Mouse (Mus musculus): ENCODE results near the gene Rxfp1.
"Not testable (repeated sequence)": the region's sequence is repeated elsewhere in the genome, so short reads cannot be mapped to it uniquely, and the experiment has no call there.

The Rxfp1 gene

DNA sequence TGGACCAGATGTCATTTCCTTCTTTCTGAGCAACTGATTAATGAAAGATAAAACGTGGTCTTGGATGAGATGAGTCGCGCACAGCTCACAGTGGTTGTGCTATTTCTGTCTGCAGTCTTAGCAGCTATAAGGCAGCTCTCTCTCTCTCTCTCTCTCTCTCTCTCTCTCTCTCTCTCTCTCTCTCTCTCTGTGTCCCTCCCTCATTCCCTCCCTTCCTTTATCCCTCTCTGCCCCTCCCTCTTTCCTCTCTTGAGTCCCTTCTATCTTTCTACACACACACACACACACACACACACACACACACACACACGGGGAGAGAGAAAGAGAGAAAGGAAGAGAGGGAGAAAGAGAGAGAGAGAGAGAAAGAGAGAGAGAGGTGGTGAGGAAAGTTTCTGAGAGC, at the start of gene Rxfp1:
TSS of gene Rxfp1 (minus strand) at position 101 of the 400 bp plus-strand sequence.
- no peak for DNase-seq

DNA sequence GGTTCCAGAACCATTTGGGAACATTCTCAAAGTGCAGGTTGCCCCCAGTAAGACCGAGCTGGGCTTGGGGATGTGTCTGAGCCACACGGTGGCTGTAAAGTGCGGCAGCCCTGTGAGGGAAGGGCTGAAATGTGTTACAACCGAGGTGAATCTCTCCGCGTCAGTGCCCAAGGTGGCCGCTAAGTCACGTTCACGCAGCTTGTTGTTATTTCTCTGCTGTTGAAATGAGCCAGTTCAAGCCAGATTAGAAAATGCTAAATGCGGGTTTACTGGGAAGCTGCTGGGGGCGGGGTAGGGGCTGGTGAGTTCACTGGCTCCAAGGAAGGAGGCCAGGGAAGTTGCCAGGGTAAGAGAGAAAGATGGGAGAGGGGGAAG, 46.7 kb upstream of the Rxfp1 start:
- DNase-seq: no peak

DNA sequence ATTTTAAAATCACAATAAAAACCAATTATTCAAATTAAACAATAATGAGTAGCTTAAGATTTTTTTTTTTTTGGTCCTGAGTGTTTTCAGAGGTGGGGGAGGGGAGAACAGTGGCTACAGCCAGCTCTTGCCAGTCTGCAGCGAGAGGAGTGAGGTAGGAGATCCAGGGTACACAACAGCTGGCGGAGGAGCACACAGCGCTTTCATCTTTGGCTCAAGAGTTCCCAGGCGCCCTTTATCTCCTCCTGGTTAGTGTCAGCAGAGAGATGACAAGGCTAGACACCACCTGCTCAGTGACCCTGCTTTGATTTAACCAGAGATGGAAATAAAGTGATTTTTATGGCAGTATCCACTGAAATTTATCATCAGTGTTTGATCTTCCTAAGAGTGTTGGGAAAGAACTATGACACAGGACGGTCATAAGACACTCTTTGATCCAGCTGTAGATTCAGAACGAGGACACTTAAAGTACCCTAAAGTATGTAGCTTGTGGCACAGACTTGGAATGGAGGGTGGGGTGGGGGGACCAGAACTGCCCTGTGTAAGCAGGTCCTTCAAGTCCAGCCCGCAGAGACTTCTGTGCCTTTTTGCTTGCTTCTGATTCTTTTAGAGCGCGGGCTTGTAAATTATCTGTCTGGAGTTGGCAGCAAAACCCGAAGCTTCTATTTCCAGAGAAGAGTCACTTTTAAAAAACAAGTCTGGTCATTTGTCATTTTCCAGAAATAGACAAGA, 46.1 kb upstream of the Rxfp1 start:
- DNase-seq: no peak

DNA sequence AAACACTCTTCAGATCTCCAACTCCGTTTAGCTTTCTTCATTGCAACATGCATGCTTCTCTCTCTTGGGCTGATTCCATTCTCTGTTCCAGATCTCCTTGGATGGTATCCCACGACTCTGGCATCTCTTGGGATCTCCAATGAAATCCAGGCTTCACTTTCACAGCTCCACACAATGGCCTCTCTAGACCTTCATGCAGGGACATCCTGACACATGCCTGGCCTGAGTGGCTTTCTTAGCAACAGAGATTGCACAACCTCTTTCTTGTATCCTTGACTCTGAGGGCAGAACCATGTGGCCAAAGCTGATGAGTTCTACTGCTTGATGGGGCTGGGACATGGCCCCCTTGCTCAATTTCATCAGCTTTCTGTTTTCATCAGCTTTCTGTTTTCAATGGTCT, 35.0 kb upstream of the Rxfp1 start:
- DNase-seq: no peak

DNA sequence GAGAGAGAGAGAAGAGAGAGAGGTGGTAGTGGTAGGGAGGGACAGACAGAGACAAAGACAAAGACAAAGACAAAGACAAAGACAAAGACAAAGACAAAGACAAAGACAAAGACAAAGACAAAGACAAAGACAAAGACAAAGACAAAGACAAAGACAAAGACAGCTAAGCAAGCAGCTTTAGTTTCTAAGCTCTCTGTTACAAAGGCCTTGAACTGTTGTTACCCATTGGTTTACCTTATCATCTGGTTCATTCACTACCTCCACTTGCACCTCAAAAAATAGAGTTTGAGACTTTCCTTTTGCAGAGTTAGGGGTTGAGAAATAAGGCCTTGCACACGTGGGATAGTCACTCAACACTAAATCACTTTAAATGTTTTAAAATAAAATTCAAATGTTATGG, 16.1 kb upstream of the Rxfp1 start:
- no peak for DNase-seq

DNA sequence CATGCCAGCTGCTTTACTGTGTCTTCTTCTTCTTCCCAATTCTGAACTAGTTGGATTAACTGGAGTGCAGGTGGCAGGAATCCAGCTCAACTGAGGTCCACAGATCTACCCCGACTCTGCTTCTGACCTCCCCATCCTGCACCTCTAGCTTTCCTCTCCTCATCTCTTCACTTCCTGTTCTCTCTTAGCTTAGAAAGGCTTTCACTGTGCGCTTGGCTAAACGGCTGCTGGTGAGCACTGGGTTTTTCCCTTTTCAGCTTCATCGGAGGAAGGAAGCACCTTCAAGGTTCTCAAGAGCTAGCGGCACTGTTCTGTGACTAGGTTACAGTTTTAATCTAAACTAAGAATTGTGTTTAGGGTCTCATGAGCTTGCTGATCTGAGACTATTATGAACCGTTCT, 8.9 kb upstream of the Rxfp1 start:
- DNase-seq: no peak

DNA sequence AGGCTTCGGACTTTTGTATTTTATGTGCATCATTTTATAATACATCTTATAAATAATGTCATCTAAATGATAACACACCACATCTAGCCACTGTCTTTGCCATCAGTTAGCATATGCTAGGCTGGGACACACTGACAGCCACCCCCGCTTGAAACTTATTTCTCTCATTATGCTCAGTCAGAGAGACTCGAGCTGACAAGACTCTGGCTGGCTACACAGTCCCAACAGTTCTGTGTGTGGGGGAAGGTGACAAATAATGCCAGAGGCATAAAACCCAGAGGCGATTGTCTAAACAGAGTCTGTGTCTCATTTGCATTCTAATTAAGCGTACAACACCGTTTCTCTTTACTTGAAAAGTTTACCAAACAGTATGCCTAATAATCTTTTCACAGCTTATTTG, 7.4 kb upstream of the Rxfp1 start:
- DNase-seq: no peak

DNA sequence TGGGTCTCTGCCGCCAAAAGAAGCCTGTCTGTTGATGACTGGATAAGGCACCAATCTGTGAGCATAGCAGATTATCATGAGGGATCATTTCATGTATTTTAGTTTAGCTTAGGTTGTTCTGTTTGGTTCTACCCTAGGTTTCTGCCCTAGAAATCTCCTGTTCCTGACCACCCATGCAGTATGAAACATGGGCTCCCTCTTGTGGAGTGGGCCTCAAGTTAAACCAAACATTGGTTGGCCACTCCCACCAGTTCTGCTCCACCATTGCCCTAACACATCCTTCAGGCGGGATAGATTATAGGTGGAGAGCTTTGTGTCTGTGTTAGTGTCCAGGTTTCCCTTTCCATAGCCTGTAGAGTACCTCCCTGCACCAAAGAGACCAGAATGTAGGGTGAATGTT, 6.7 kb upstream of the Rxfp1 start:
- DNase-seq: no peak

DNA sequence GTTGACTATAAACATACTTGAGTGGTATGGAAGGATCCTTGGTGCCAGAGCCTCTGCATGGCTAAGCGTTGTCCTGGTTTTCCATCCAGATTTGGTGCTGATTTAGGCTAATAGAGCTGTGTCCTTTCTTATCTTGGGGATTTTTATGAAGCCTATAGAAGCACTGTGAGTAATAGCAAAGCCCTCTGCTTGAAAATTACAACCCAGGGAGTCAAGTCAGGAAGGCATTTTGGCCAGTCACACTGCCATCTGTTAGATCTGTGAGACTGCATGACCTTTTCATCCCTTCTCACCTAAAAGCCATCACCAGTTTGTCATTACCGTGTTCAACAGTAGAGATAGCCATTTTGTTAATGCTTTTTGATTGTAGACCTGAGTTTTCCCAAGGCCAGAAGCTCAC, 2.7 kb upstream of the Rxfp1 start:
- DNase-seq: peak; percentile 11

DNA sequence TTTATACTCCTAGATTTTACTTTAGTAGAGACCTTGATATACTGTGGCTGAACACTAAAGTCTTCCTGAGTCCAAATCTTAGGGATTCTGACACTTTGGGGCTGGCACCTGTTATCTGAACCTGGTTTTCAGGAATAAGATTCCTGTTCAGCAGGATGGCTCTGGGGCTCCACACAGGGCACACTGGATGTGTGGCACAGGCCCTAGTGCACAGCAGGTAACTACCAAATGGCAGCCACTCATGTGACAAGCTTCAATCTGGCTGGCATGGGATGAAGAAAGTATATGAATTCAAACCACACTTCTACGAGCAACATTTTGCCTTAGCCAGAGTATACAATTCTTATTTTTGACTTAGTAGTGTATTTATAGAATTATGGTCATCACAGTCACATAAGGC, 771 bp upstream of the Rxfp1 start:
- peak; percentile 4 for DNase-seq

DNA sequence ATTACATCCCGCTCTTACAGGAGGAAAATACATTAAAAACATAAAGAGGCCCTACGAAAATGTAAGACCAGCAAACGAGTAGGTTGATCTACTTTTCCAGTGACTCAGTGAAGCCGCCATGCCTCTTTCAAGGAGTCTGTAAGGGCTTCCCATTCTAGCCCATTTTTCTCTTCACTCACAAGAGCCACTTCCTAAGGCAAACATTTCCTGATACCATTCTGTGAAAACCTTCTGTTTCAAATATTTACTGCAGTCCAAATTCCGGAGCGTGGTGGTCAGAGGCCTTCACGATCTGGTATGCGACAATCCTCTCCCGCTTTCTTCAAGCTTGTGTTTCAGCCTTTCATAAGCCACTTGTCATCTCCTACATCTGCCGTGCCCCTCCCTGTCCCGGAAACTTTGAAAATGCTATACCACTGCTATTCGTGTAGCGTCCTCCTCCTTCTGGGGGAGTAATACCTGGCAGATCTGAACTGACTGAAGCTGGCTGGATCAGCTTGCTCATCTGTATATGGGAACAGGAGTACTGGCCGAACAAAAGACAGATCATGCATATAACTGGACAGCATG, 11.1 kb downstream of the Rxfp1 start:
- DNase-seq: no peak

DNA sequence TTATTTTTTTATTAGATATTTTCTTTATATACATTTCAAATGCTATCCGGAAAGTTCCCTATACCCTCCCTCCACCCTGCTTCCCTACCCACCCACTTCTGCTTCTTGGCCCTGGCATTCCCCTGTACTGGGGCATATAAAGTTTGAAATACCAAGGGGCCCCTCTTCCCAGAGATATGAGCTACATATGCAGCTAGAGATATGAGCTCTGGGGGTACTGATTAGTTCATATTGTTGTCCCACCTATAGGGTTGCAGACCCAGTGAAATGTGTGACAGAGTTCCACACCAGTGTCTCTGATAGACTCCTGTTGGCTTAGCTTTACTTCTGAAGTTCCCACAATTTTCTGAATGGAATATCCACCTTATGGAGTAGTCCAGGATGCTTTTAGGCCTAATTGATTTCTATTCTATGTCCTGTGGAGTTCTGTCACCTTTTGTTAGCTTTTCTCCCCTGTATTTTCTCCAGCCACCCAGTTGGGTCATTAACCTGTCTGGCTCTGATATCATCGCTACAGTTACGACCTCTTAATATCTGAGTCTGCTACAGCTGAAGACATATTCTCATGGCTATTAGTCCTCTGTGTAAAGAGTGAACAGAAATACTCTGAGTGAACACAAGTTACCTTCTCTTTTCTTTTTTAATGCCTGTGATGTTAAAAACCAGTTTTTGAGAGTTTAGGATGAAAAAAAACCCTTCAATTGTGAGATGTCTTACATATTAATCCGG, 16.8 kb downstream of the Rxfp1 start:
- DNase-seq: no peak

DNA sequence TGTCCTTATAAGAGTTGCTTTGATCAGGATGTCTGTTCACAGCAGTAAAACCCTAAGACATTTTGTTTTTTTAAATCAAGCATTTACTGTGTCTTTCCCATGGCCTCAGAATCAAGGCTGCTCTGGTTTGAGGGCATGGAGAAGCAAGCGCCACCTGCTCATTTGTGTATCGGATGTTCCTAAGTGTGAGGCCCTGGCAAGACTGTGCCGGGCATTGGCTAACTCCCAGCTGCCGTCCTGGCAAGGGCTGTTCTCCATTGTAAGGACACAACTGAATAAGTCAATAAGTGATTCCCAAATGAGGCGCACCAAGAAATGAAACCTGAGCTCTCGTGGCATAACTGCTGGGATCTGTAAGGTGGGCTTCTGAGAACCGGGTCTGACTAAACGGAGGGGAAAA, 31.2 kb downstream of the Rxfp1 start:
- peak; percentile 35 for DNase-seq

DNA sequence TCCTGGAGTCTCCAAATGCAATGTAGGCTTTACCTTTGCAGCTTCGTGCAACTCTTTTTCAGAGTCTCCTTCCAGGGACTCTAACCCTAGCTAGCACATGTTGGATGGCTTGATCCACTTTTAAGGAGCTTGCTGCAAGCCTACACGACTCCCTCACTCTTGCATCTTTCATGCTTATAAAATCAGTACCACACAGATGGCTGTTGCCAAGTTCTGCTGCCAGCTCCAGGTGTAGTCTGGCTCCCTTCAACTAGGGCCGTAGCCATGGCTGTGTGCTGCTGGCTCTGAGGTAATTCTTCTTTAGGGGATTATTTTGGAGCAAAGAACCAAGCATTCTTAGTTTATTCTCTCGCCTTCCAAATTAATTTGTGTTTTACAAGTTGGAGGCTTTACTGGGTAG, 34.5 kb downstream of the Rxfp1 start:
- no peak for DNase-seq

DNA sequence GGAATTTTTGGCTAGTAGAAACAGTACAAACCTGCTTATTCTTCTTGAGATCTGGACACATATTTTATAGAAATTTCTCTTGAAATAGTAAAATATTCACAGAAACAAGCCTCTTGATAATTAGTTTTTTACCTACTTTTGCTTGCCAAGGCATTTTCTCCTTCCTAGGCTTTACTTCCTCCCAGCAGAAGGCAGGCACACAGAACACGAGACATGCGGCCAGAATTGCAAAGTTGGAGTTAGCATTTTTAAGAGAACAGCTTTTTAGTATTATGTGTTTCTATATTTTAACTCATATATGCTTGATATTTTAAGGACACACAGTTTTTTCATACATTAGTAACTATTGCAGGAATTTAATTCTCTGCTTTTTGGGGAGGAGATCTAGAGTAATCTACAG, 45.7 kb downstream of the Rxfp1 start:
- no peak for DNase-seq

DNA sequence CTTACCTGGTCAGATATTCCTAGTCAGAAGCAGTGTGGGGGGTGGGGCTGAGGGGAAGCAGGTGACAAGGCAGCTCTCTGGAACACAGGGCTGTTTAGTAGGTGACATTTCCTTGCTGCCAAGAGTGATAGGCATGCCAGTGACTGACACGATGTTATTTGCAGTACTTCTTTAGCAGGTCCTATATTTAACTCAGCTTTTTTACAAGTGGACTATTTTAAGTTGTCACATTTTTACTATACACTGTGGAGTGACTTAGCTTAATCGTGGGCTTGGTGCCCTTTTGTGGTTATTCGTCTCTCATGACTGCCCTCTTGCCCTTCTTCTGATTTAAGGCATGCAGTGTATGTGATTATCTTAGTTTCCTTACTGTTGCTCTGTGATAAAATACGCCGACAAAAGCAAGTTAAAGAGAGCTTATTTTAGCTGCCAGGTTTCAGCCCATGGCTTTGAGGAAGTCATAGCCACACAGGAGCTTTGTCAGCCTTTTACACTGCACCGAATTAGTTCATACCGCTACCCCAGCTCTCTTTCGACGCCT, 47.5 kb downstream of the Rxfp1 start:
- DNase-seq: no peak

DNA sequence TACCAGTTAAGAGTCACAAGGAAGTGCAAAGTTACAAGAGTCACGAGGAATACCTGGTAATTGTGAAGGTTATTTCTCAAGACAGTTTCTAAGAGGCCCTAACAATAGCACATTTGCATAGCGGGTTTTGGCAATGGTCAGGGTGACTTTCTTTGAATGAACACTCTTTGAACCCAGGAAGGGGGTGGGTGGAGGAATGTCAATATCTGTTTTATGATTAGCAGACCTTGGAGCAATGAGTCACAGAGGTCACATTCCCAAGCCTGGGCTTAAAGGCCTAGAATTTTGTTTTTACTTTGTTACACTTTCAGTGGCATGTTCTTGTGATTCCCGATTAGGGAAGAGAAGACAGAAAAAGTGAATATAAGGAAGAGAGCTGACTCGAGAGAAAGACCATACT, 49.6 kb downstream of the Rxfp1 start:
- not testable (repeated sequence) for DNase-seq

DNA sequence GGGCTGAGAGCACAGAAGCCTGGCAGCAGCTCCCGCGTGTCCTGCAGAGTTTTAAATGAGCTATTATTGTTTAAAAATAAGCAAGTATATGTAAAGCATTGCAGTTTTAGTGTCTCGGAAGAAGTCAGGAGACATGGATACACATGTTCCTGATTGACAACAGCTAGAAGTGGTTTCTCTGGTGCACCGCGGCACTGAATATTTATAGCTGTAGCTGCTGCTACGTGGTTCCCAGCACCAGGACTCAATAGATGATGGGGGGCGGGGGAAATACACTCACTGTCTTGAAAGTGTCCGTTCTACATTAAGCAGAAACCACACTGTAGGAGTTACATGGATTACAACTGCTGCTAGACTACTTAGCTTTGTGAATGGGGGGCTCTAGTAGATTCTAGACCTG, 54.2 kb downstream of the Rxfp1 start:
- no peak for DNase-seq

DNA sequence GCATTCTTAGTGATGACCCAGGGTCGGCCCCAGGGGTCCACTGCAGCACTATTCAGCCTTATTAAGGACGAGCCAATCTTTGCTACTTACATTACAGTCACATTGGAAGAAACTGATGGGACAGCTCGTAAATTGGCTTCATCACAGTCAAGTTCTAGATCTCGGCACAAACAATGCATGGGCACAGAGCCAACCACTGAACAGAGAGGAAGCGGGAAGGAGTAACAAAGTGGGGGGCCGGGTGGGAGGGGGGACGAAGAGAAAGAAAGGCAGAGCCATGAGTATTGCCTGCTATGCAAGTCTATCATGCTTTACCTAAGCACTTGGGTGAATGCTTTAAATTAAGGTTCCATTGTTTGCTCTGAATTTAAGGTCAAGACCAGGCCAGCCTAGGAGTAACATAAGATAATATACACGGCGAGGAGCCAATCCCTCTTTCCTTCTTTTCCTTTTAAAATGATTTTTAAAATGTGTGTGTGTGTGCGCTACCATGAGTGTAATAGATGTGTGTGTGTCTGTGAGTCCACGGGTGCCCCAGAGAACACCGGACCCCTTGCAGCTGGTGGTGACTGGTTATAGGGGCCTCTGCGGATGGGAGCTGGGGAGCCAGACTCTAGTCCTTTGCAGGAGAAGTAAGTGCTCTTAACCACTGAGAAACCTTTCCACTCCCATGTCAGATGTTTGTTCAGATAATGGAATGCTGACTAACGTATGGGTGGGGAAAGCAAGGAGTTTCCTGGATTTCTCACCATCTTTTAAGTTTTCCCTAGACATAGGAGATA, 55.1 kb downstream of the Rxfp1 start:
- DNase-seq: no peak

DNA sequence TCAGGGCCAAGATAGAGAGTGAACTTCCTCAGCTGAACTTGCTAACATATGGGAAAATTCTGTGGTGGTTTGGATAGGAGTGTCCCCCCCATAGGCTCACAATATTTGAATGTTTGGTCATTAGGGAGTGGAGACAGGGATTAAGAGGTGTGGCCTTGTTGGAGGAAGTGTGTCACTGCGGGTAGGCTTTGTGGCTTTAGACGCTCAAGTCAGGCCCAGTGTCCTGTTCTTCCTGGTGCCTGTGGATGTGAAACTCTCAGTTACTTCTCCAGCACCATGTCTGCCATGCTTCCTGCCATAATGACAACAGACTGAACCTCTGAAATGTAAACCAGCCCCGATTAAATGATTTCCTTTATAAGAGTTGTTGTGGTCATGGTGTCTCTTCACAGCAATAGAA, 61.3 kb downstream of the Rxfp1 start:
- no peak for DNase-seq

DNA sequence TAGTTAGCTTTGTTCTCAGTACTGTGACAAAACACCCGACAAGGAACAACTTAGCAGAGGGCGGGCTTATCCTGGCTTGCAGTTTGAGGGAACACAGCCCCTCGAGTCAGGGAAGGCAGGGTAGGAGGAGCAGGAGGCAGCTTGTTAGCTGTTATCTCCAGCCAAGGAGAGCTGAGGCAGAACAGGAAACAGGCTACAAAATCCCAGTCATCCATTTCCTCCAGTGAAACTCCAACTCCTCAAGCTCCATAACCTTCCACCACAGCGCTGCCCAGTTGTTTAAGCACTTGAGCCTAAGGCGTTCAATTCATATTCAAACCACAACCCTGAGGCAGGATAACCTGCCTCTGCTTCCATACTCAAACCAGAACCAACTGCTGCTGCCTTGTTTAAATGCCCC, 63.0 kb downstream of the Rxfp1 start:
- DNase-seq: no peak

DNA sequence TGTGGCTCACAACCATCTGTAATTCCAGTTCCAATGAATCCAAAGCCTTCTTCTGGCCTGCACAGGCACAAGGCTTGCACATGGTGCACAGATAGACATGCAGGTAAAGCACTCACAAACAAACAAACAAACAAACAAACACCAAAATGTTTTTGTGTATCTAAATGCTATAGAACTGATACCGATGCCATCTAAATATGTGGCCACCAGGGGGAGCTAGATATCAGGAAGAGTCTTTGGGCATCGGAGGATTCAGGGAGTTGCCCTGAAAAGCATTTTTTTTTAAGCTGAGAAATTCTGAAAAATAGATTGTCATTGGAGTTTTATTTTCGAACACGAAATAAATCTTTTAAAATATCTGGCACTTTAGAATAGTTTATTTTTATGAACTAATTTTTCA, 64.6 kb downstream of the Rxfp1 start:
- peak; percentile 50 for DNase-seq

DNA sequence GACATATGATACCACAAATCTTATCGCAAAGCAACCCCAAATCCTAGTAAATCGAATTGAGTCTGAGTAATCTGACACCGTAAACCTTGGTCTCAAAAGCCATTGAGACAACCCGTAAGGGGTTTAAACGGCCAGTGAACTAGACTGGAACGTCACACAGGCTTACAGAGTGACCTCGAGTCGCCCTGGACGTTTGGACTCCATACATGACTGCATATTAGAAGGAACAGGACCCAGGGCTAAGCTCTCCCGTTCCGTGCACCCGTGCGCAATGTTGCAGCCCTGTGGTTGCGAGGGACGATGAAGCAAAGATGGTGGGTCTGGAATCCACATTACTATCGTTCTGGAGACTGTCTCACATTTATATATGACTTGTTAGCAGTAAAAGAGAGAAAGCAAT, 65.5 kb downstream of the Rxfp1 start:
- no peak for DNase-seq

Measured in cerebellum, adult 8-10 months (tissue).